Mouse (Mus musculus) frontal cortex, adult (tissue): Measurements from ENCODE around the gene Slc22a30.
"Not testable (repeated sequence)": the region's sequence is repeated elsewhere in the genome, so short reads cannot be mapped to it uniquely, and the experiment has no call there.

ENCODE experiments used
- ATAC-seq: cut with Nextera tagmentation; 2 replicates; pipeline ENCODE4 v1.9.2; 2017; ENCODE audit warnings: mild to moderate bottlenecking, moderate library complexity, mixed read lengths; ENCODE audit not compliant: low TSS enrichment

The Slc22a30 gene

DNA sequence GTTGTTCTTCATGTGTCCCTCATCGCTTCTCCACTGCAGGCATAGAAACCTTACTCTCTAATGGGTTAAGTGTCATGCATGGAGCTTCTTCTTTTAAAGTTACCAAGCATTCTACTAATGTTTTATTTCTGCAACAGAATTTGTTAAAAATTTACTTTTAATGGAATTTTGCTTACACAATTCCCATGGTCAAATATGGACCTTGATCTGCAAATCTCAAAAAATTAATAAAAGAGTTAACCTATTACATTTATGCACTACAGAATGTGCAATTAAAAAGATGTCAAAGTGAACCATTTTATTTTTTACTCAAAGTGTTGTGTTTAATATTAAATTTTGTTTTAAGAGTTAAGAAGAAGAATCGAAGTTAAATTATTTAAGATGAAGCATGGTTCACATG is at the start of gene Slc22a30:
TSS of gene Slc22a30 (minus strand) at position 101 of the 400 bp plus-strand sequence.
- not testable (repeated sequence) for ATAC-seq

DNA sequence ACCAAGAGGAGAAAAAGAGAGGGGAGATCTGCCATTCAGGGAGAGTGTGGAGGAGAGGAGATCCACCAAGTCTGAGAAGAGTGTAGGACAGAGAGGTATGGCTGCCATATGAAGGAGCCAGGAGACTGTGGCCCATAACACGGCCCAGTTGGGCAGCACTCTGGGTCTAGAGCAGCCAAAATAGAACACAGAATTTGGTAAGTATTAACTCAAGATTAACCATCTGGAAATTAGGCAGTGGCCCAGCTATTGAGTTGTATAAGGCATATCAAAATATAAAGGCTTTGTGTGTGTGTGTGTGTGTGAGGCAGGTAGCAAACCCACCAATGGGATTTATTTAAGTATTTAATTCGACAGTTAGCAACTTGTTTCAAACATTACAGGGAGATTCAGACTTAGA is 43.4 kb upstream of the Slc22a30 start:
- no peak for ATAC-seq

DNA sequence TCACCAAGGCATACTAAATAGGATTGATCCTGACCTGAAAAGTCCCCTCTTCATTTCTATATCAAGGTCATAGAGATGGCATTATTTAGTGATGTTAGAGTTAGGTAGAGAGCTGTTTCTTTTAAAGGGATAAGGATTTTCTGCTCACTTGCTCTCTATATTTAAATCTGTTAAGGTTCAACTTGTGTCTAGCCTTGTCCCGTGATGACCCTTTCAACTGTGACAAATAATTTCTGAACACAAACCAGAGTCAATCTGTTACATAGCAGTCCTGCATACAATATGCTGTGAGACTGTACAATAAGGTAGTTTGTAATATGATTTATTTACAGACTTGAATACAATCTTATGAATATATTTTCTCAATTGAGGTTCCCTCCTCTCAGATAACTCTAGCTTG is 42.6 kb upstream of the Slc22a30 start:
- no peak for ATAC-seq

DNA sequence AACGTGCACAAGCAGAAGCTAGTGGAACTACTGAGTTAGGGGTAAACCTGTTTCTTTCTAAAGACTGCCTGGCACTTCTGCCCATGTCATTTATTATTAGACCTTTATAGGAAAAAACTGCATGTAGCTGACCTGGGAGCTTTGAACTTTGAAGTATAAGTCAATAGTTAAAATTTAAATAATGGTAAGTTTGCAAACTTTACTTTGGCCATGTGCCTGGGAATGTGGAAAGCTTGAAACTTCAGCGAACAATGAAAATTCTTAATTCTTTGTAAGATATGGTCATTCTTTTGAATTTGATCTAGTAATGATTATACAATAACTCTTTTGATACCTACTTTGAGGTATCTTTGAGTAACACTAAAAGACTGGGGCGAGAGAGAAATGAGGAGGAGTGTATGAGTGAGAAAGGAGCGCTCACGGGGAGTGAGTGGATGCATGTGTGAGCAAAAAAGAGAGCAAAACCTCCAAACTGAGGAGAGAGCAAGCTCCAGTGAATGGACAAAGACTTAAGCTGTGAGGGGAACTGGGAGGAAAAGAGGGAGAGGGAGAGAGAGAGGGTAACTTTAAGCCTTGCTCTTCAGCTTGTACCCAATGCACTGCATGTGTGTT is 26.2 kb upstream of the Slc22a30 start:
- no peak for ATAC-seq

DNA sequence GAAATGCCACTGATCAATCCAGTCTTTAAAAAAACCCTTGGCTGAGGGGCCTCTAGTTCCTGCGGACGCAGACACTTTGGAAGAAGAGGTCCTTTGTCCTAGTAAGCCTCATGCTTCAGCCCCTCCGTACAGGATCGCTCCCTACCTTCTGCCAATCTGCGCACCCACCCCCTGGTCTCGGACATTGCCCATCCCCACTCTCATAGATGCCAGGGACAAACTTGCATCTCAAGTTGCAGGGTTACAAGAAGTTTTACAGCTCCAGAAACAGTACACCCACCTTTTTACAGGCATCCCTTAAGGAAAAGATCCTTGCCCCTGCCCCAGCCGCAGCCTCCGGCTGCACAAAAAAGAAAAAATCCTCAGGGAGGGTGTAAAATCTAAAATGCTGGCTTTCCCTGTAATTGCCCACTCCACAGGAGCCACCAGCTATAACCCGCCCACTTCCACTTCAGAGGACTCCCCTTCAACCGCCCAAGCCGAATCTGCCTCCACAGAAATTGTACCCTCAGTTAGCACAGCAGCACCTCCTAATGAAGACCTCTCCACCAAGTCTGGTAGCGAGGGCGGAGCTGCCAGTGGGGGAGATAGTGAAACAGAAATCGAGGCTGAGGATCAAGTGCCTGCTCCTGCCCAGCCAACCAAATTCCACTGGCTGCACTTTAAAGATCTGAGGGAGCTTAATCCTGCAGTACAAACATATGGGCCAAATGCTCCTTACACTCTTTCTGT is 2.5 kb upstream of the Slc22a30 start:
- not testable (repeated sequence) for ATAC-seq
